Mouse (Mus musculus) limb, embryonic 15.5 days (tissue): Measurements from ENCODE around the gene Spa17. TPM values are rescaled to one million over a fixed set of nuclear protein-coding genes. Genes with fewer than 3 reads are reported as not detected.
A peak's percentile ranks its signal among the peaks of the same experiment; 100 is the strongest.

ENCODE experiments used
- ATAC-seq: fragments of 200-750 bp; cut with Nextera tagmentation; 2 replicates; pipeline ENCODE4 v1.8.0; 2017; ENCODE audit warnings: low read depth, moderate TSS enrichment; ENCODE audit not compliant: insufficient number of reproducible peaks, low FRiP score, low TSS enrichment
- H3K27ac ChIP-seq: fragments of 300-500 bp; sonication (generic); 2 replicates; pipeline ENCODE4 v1.5.1; 2015; ENCODE audit warnings: moderate library complexity, mild to moderate bottlenecking, inconsistent platforms
- H3K27me3 ChIP-seq: fragments of 300-500 bp; sonication (generic); 2 replicates; pipeline ENCODE4 v1.6.1; 2015; ENCODE audit warnings: inconsistent platforms
- H3K36me3 ChIP-seq: fragments of 300-500 bp; sonication (generic); 2 replicates; pipeline ENCODE4 v1.6.1; 2015; ENCODE audit warnings: inconsistent platforms
- H3K4me1 ChIP-seq: fragments of 300-500 bp; sonication (generic); 2 replicates; pipeline ENCODE4 v1.6.1; 2015; ENCODE audit warnings: inconsistent platforms
- H3K4me2 ChIP-seq: fragments of 300-500 bp; sonication (generic); 2 replicates; pipeline ENCODE4 v1.6.1; 2015; ENCODE audit warnings: mild to moderate bottlenecking, inconsistent platforms
- H3K4me3 ChIP-seq: fragments of 300-500 bp; sonication (generic); 2 replicates; pipeline ENCODE4 v1.5.1; 2015; ENCODE audit warnings: mild to moderate bottlenecking, inconsistent platforms
- H3K9ac ChIP-seq: fragments of 300-500 bp; sonication (generic); 2 replicates; pipeline ENCODE4 v1.6.1; 2015; ENCODE audit warnings: inconsistent platforms
- H3K9me3 ChIP-seq: fragments of 300-500 bp; sonication (generic); 2 replicates; pipeline ENCODE4 v1.6.1; 2016; ENCODE audit warnings: inconsistent platforms
- WGBS: fragments of 180-500 bp; shearing (Covaris S2); methylation state at CpG from one replicate; pipeline ENCODE4 v1.1.7; 2015; 5-methylcytosine and 5-hydroxymethylcytosine counted together
- polyA plus RNA-seq: library from polyadenylated mRNA; unstranded; fragments of >200 nt; fragmentation: Nextera tagmentation; extraction: Ambion mirVana; gene quantifications from 2 replicates; pipeline ENCODE4 v1.2.1, GENCODE M21; 2015

Spa17 gene
- polyA plus RNA-seq, 1 experiment from 2014 or later: 5.1 TPM

GRCm38 (mm10) chr9:37586718-37587117, 26.8 kb downstream of the Spa17 start:
- 80% methylated on average over 4 of the region's 4 CpGs for WGBS
- ATAC-seq: no peak
- no peaks in the 10 kb centered on the region for H3K4me1 ChIP-seq

GRCm38 (mm10) chr9:37583594-37583993, 29.9 kb downstream of the Spa17 start:
- Histone ChIP-seq H3K36me3 (no peaks in the 10 kb centered on the region), H3K9ac (no peak overlapping the region), H3K4me3 (no peak overlapping the region), H3K9me3 (no peaks in the 10 kb centered on the region), H3K27me3 (no peaks in the 10 kb centered on the region), H3K27ac (no peak overlapping the region), H3K4me1 (no peaks in the 10 kb centered on the region), H3K4me2 (no peak overlapping the region)
- WGBS: 85% methylated on average over 5 of the region's 5 CpGs
- ATAC-seq: no peak

More at GRCm38 (mm10) chr9:37586718-37587117, 26.8 kb downstream of the Spa17 start:
- Histone ChIP-seq H3K9ac (no peak overlapping the region), H3K4me3 (no peak overlapping the region), H3K27ac (no peak overlapping the region), H3K36me3 (no peaks in the 10 kb centered on the region), H3K4me2 (no peak overlapping the region), H3K27me3 (no peaks in the 10 kb centered on the region), H3K9me3 (no peaks in the 10 kb centered on the region)

GRCm38 (mm10) chr9:37576436-37576930, 37.0 kb downstream of the Spa17 start:
- Histone ChIP-seq H3K4me1 (peaks cover 6% of the 10 kb centered on the region), H3K4me2 (peak overlapping the region; percentile 34), H3K9me3 (no peaks in the 10 kb centered on the region), H3K9ac (no peak overlapping the region), H3K27me3 (no peaks in the 10 kb centered on the region), H3K27ac (no peak overlapping the region), H3K4me3 (no peak overlapping the region), H3K36me3 (no peaks in the 10 kb centered on the region)
- WGBS: 14% methylated on average over 14 of the region's 14 CpGs
- no peak for ATAC-seq

GRCm38 (mm10) chr9:37572204-37572876, 41.2 kb downstream of the Spa17 start:
- ATAC-seq: no peak
- H3K4me2 ChIP-seq: no peak overlapping the region

GRCm38 (mm10) chr9:37569231-37569835, 44.2 kb downstream of the Spa17 start:
- Histone ChIP-seq H3K4me3 (no peak overlapping the region), H3K4me1 (peaks cover 16% of the 10 kb centered on the region), H3K9ac (no peak overlapping the region), H3K27me3 (peaks cover 2% of the 10 kb centered on the region; the same call in 1 of the 2 replicates), H3K36me3 (no peaks in the 10 kb centered on the region), H3K9me3 (no peaks in the 10 kb centered on the region), H3K4me2 (no peak overlapping the region), H3K27ac (no peak overlapping the region)
- WGBS: 65% methylated on average over 2 of the region's 2 CpGs
- ATAC-seq: no peak

More at GRCm38 (mm10) chr9:37572204-37572876, 41.2 kb downstream of the Spa17 start:
- Histone ChIP-seq H3K4me1 (peaks cover 18% of the 10 kb centered on the region), H3K4me3 (no peak overlapping the region), H3K27me3 (peaks cover 2% of the 10 kb centered on the region; the same call in 1 of the 2 replicates), H3K27ac (no peak overlapping the region), H3K36me3 (no peaks in the 10 kb centered on the region), H3K9ac (no peak overlapping the region), H3K9me3 (no peaks in the 10 kb centered on the region)
- 56% methylated on average over 3 of the region's 3 CpGs for WGBS

- no peak overlapping the region for H3K4me2 ChIP-seq
These were observed 44.8 kb downstream of the Spa17 start for GRCm38 (mm10) chr9:37568605-37569214.

GRCm38 (mm10) chr9:37567892-37568604, 45.5 kb downstream of the Spa17 start:
- Histone ChIP-seq H3K27ac (no peak overlapping the region), H3K27me3 (peaks cover 2% of the 10 kb centered on the region; the same call in 1 of the 2 replicates), H3K9me3 (no peaks in the 10 kb centered on the region), H3K4me1 (peaks cover 16% of the 10 kb centered on the region), H3K4me2 (0 out of 2 replicates have a peak overlapping the region, but pooled peaks have one; percentile 3), H3K36me3 (no peaks in the 10 kb centered on the region), H3K4me3 (no peak overlapping the region), H3K9ac (no peak overlapping the region)
- WGBS: 16% methylated on average over 15 of the region's 15 CpGs
- no peak for ATAC-seq

More at GRCm38 (mm10) chr9:37568605-37569214, 44.8 kb downstream of the Spa17 start:
- no peaks in the 10 kb centered on the region for H3K9me3 ChIP-seq
- peaks cover 16% of the 10 kb centered on the region for H3K4me1 ChIP-seq
- ATAC-seq: no peak
- no peak overlapping the region for H3K9ac ChIP-seq
- WGBS: 48% methylated on average over 4 of the region's 4 CpGs
- H3K27ac ChIP-seq: no peak overlapping the region
- H3K4me3 ChIP-seq: no peak overlapping the region
- no peaks in the 10 kb centered on the region for H3K36me3 ChIP-seq
- peaks cover 2% of the 10 kb centered on the region; the same call in 1 of the 2 replicates for H3K27me3 ChIP-seq

- WGBS: 16% methylated on average over 5 of the region's 5 CpGs
- H3K4me3 ChIP-seq: no peak overlapping the region
- H3K4me1 ChIP-seq: peaks cover 16% of the 10 kb centered on the region
- H3K9ac ChIP-seq: no peak overlapping the region
- no peak overlapping the region for H3K27ac ChIP-seq
- no peaks in the 10 kb centered on the region for H3K36me3 ChIP-seq
- no peak overlapping the region for H3K4me2 ChIP-seq
- no peaks in the 10 kb centered on the region for H3K9me3 ChIP-seq
- H3K27me3 ChIP-seq: peaks cover 2% of the 10 kb centered on the region; the same call in 1 of the 2 replicates
- ATAC-seq: no peak
These were observed 46.1 kb downstream of the Spa17 start for GRCm38 (mm10) chr9:37567454-37567853.

GRCm38 (mm10) chr9:37567019-37567418, 46.5 kb downstream of the Spa17 start:
- H3K4me3 ChIP-seq: no peak overlapping the region
- peaks cover 16% of the 10 kb centered on the region for H3K4me1 ChIP-seq
- no peak overlapping the region for H3K4me2 ChIP-seq
- H3K9ac ChIP-seq: no peak overlapping the region
- peaks cover 2% of the 10 kb centered on the region; the same call in 1 of the 2 replicates for H3K27me3 ChIP-seq
- H3K9me3 ChIP-seq: no peaks in the 10 kb centered on the region
- no peak for ATAC-seq
- WGBS: 59% methylated on average over 2 of the region's 2 CpGs
- H3K36me3 ChIP-seq: no peaks in the 10 kb centered on the region
- no peak overlapping the region for H3K27ac ChIP-seq

GRCm38 (mm10) chr9:37563805-37564204, 49.7 kb downstream of the Spa17 start:
- Histone ChIP-seq H3K9me3 (no peaks in the 10 kb centered on the region), H3K36me3 (no peaks in the 10 kb centered on the region), H3K4me2 (no peak overlapping the region), H3K27ac (no peak overlapping the region), H3K4me3 (no peak overlapping the region), H3K4me1 (peaks cover 16% of the 10 kb centered on the region), H3K27me3 (no peaks in the 10 kb centered on the region), H3K9ac (no peak overlapping the region)
- 44% methylated on average over 1 of the region's 1 CpGs for WGBS
- ATAC-seq: no peak

- Histone ChIP-seq H3K4me1 (peaks cover under 1% of the 10 kb centered on the region; the same call in 1 of the 2 replicates), H3K4me3 (no peak overlapping the region), H3K9ac (no peak overlapping the region), H3K27me3 (no peaks in the 10 kb centered on the region), H3K36me3 (no peaks in the 10 kb centered on the region), H3K4me2 (no peak overlapping the region), H3K27ac (no peak overlapping the region), H3K9me3 (no peaks in the 10 kb centered on the region)
- 82% methylated on average over 2 of the region's 2 CpGs for WGBS
- no peak for ATAC-seq
These were observed 52.9 kb downstream of the Spa17 start for GRCm38 (mm10) chr9:37560617-37561016.
